Mouse (Mus musculus) hindbrain, embryonic 11.5 days (tissue): ENCODE data around the gene Mrpl45. TPM values are rescaled to one million over a fixed set of nuclear protein-coding genes. Genes with fewer than 3 reads are reported as not detected.

Source experiments
- ATAC-seq: fragments of 200-750 bp; cut with Nextera tagmentation; 2 replicates; pipeline ENCODE4 v1.8.0; 2017; ENCODE audit warnings: mild to moderate bottlenecking, moderate TSS enrichment, moderate library complexity; ENCODE audit not compliant: low FRiP score
- DNase-seq: peaks from one replicate; pipeline ENCODE4 v3.0.0-alpha.2; 2015; ENCODE audit warnings: low spot score
- H3K27ac ChIP-seq: fragments of 300-500 bp; sonication (generic); 2 replicates; pipeline ENCODE4 v1.5.1; 2014; ENCODE audit warnings: mild to moderate bottlenecking, low read depth, low read length
- H3K27me3 ChIP-seq: fragments of 300-500 bp; sonication (generic); 2 replicates; pipeline ENCODE4 v1.6.1; 2014; ENCODE audit warnings: mild to moderate bottlenecking, low read length, moderate library complexity, mixed read lengths; ENCODE audit not compliant: control insufficient read depth, insufficient read depth
- H3K36me3 ChIP-seq: fragments of 300-500 bp; sonication (generic); 2 replicates; pipeline ENCODE4 v1.6.1; 2014; ENCODE audit warnings: mild to moderate bottlenecking, low read length, moderate library complexity, mixed read lengths; ENCODE audit not compliant: control insufficient read depth, insufficient read depth
- H3K4me1 ChIP-seq: fragments of 300-500 bp; sonication (generic); replicated peaks from 2 replicates; pipeline ENCODE4 v1.6.1; 2014; ENCODE audit warnings: low read length, mixed read lengths; ENCODE audit not compliant: control insufficient read depth, insufficient read depth
- H3K4me2 ChIP-seq: fragments of 300-500 bp; sonication (generic); replicated peaks from 2 replicates; pipeline ENCODE4 v1.6.1; 2014; ENCODE audit warnings: mild to moderate bottlenecking, low read depth, low read length
- H3K4me3 ChIP-seq: fragments of 300-500 bp; sonication (generic); 2 replicates; pipeline ENCODE4 v1.5.1; 2014; ENCODE audit warnings: low read depth, low read length
- H3K9ac ChIP-seq: fragments of 300-500 bp; sonication (generic); 2 replicates; pipeline ENCODE4 v1.6.1; 2014; ENCODE audit warnings: low read depth, low read length
- H3K9me3 ChIP-seq: fragments of 300-500 bp; sonication (generic); 2 replicates; pipeline ENCODE4 v1.6.1; 2016; ENCODE audit warnings: low read length; ENCODE audit not compliant: control insufficient read depth
- WGBS: fragments of 180-500 bp; shearing (Covaris S2); extraction: QIAGEN DNeasy Blood & Tissue Kit; methylation state at CpG from one replicate; pipeline ENCODE4 v1.1.7; 2014; 5-methylcytosine and 5-hydroxymethylcytosine counted together
- polyA plus RNA-seq: library from polyadenylated mRNA; unstranded; fragments of >200 nt; fragmentation: Nextera tagmentation; extraction: Ambion mirVana; gene quantifications from 2 replicates; pipeline ENCODE4 v1.2.1, GENCODE M21; 2014

Mrpl45 gene
- polyA plus RNA-seq, 1 experiment from 2014 or later: 51.4 TPM

DNA sequence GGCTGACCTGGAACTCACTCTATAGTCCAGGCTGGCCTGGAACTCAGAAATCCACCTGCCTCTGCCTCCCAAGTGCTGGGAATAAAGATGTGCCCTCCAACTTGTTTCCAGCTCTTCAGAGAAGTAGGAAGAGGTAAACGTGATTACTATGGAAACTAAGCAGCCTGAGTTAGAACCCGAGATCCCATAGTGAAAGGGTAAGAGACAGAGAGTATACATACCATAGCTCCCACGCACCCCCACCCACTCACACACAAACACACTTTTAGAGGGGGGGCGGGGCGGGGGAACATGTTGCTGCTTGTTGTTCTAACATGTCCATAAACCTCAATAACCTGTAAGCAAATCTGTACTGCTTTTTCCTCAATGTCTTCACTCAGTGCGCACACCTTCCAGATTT is 37.1 kb upstream of the Mrpl45 start:
- Histone ChIP-seq H3K27me3 (no peaks in the 10 kb centered on the region), H3K4me2 (peak overlapping the region; percentile 48), H3K9me3 (no peaks in the 10 kb centered on the region), H3K27ac (no peak overlapping the region), H3K4me3 (peak overlapping the region; percentile 99), H3K4me1 (peaks cover 5% of the 10 kb centered on the region), H3K9ac (peak overlapping the region; percentile 99), H3K36me3 (no peaks in the 10 kb centered on the region)
- no peak for DNase-seq
- 79% methylated on average over 6 of the region's 6 CpGs for WGBS
- no peak for ATAC-seq

DNA sequence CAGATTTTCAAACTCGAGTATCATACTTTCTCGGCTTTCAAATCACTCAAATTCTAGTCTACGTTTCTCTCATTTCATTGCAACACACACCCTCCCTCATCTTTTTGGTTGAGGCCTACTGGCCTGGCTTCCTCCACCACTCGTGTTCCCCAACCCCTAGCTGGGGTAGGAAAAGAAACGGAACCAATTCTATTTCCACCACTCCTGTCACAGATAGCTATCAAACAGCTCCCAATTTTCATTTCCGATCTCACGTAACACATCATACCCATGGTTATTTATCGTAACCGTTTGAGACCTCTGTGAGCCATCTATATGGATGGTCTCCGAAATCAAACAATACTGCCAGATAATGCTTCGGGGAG is 36.5 kb upstream of the Mrpl45 start:
- no peaks in the 10 kb centered on the region for H3K9me3 ChIP-seq
- peak overlapping the region; percentile 99 for H3K4me3 ChIP-seq
- peaks cover 5% of the 10 kb centered on the region for H3K4me1 ChIP-seq
- peak overlapping the region; percentile 99 for H3K9ac ChIP-seq
- H3K4me2 ChIP-seq: peak overlapping the region; percentile 48
- 26% methylated on average over 11 of the region's 11 CpGs for WGBS
- DNase-seq (no peak), ATAC-seq (no peak)
- H3K36me3 ChIP-seq: no peaks in the 10 kb centered on the region
- H3K27me3 ChIP-seq: no peaks in the 10 kb centered on the region
- H3K27ac ChIP-seq: peak overlapping the region; percentile 99; the same call in 1 of the 2 replicates

DNA sequence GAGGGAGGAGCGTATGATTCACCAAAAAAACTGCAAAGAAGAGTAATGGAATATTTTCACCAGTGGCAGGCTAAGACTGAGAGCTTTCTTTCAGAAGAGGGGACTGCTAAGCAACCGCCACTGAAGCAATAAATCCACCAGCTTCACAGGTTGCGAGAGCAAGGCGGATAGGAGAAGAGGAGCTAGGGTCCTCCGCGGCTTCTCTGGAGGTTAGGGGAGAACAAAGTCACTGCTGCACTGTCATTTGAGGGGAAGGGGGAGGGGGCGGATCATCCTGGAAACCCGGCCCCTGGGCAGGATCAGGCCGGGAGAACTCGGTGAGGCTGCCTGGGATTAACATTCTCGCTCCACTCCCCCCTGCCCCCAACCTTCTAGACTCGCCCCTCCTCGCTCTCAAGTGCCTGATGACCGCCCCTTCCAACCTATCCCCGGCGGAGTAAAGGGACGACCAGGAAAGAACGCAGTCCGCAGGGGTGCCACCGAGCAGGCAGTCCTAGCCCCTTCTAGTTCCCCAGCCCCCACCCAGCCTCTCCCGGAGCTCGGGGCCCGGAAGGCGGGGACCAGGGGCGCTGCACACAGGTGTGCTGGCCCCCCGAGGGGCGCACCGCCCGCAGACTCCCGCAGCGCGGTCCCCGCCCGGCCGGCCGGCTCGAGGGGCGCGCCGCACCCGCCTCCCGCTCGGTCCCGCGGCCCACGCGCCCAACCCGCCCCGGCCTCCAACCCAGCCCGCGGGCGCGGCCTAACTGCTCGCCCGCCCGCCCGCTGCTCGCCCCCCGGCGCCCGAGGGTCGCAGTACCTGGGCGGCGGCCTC is 35.9 kb upstream of the Mrpl45 start:
- peak; percentile 84 for DNase-seq
- WGBS: under 1% methylated on average over 37 of the region's 64 CpGs
- peaks cover 5% of the 10 kb centered on the region for H3K4me1 ChIP-seq
- H3K4me3 ChIP-seq: peak overlapping the region; percentile 99
- H3K27me3 ChIP-seq: no peaks in the 10 kb centered on the region
- peak overlapping the region; percentile 99 for H3K27ac ChIP-seq
- H3K9ac ChIP-seq: peak overlapping the region; percentile 99
- peak; percentile 89 for ATAC-seq
- no peaks in the 10 kb centered on the region for H3K36me3 ChIP-seq
- H3K9me3 ChIP-seq: no peaks in the 10 kb centered on the region
- H3K4me2 ChIP-seq: peak overlapping the region; percentile 48

DNA sequence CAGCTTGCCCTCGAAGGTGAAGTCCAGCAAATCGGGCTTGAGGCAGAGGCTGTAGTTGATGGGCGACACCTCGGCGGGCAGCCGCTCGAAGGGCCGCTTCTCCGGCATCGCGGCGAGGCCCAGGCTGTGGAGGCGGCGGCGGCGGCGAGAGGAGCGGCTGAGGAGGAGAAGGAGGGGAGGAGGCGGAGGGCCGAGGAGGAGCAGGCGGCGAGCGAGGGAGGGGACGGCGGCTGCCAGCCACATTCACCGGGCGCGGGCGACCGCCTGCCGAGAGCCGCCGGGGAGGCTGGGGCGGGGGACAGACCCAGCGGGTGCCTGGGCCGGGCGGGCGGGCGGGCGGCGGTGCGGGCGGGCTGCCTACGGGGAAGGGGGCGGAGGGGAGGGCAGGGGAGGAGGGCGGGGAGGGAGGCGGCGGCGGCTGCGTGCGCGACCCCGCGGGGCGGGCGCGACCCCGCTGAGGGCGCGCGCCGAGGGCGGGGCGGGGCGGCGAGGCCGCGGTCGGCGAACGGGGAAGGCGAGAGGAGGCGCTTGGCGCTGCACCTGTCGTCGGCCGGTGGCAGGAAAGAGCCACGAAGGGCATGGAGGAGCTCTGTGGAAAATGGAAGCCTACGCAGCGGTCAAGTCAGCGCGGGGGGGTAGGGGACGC is 35.2 kb upstream of the Mrpl45 start, which contains the start of gene Npepps:
Gene Npepps, minus strand, starts transcription at position 423 of the 646 bp plus-strand sequence.
- ATAC-seq (peak; percentile 63), DNase-seq (peak; percentile 85)
- peak within 1 kb of the TSS; percentile 99 for H3K9ac ChIP-seq
- H3K4me1 ChIP-seq: peaks cover 5% of the 10 kb centered on the region
- H3K36me3 ChIP-seq: no peaks in the 10 kb centered on the region
- 2% methylated on average over 31 of the region's 83 CpGs for WGBS
- peak within 1 kb of the TSS; percentile 99 for H3K27ac ChIP-seq
- H3K27me3 ChIP-seq: no peaks in the 10 kb centered on the region
- H3K4me2 ChIP-seq: peak within 1 kb of the TSS; percentile 48
- H3K9me3 ChIP-seq: no peaks in the 10 kb centered on the region
- H3K4me3 ChIP-seq: peak within 1 kb of the TSS; percentile 99

DNA sequence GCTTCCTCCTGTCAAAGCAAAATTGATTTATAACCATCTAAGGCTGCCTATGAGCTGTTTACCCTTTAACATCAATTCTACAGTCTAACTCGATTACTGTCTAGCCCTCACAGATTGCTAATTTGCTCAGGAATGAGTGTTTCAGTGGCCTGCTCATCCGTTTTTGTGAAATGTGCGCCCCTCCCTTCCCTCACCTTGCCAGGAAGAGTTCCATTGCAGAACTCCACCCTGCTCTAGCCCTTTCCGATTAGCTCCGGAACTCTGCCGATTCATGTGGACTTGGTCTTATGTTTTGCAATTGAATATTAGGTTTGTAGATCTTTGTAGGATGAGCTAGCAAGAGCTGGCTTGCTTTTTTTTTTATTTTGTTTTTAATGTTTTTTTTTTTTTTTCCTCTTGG is 33.3 kb upstream of the Mrpl45 start:
- ATAC-seq: no peak
- no peak overlapping the region for H3K4me3 ChIP-seq
- no peaks in the 10 kb centered on the region for H3K27me3 ChIP-seq
- H3K9ac ChIP-seq: no peak overlapping the region
- no peak for DNase-seq
- H3K36me3 ChIP-seq: no peaks in the 10 kb centered on the region
- 88% methylated on average over 6 of the region's 6 CpGs for WGBS
- no peak overlapping the region for H3K4me2 ChIP-seq
- H3K4me1 ChIP-seq: peaks cover 5% of the 10 kb centered on the region
- H3K27ac ChIP-seq: no peak overlapping the region
- H3K9me3 ChIP-seq: no peaks in the 10 kb centered on the region

DNA sequence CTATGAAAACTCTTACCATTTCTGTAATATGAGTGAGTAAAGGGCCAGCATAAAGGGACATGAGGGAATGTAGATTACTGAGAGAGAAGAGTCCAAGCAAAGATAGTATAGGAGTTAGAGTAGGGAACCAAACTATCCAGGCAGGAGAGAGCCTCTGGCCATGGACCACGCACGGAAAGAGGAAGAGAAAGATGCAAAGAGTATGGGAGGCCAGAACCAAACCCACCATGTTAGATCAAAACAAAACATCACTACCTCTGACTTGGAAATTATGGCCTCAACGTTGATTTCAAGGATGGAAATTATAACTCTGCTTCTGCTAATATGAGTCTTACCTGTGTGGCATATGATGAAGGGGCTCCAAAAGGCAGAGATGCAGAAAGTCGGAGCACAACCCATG is 30.7 kb upstream of the Mrpl45 start:
- DNase-seq: no peak
- no peak overlapping the region for H3K9ac ChIP-seq
- H3K36me3 ChIP-seq: no peaks in the 10 kb centered on the region
- H3K4me1 ChIP-seq: no peaks in the 10 kb centered on the region
- no peak overlapping the region for H3K4me2 ChIP-seq
- H3K9me3 ChIP-seq: no peaks in the 10 kb centered on the region
- H3K4me3 ChIP-seq: no peak overlapping the region
- no peak for ATAC-seq
- no peak overlapping the region for H3K27ac ChIP-seq
- WGBS: 74% methylated on average over 4 of the region's 4 CpGs
- no peaks in the 10 kb centered on the region for H3K27me3 ChIP-seq

DNA sequence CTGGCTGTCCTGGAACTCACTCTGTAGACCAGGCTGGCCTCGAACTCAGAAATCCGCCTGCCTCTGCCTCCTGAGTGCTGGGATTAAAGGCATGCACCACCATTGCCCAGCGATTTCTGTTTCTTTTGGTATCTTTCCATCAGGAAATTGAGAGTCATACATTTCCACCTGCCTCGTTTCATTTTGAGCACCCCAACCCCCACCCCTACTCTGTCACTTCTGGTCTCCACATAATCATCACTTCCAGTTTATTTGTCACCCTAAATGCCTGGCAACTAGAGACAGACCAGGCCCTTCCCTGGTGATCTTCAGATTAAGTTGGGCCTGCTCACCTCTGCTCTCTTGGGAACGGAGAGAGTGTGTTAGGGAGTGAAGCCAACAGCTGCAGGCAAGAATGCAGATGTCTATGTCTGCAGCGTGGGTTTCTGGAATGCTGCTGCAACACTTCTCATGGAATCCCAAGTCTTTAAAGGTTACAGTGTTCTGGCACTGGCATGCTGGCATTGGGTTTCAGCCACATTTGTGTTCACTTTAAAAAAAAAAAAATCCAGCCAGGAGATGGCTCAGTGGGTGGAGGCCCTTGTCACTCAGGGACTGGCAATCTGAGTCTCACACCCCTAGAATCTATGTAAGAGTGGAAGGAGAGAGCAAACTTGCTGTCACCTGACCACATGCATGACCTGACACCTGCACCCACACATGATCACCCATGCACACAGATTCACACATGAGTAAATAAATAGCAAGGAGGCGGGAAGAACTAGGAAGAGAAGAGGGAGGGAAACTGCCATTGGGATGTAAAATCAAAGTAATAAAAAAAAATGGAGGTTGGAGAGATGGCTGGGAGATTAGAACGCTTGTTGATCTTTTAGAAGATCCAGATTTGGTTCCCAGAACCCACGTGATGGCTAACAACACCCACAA is 29.4 kb upstream of the Mrpl45 start:
- H3K36me3 ChIP-seq: no peaks in the 10 kb centered on the region
- no peak overlapping the region for H3K4me3 ChIP-seq
- H3K9me3 ChIP-seq: no peaks in the 10 kb centered on the region
- H3K27ac ChIP-seq: no peak overlapping the region
- 84% methylated on average over 9 of the region's 9 CpGs for WGBS
- ATAC-seq (no peak), DNase-seq (no peak)
- H3K4me1 ChIP-seq: no peaks in the 10 kb centered on the region
- no peaks in the 10 kb centered on the region for H3K27me3 ChIP-seq
- no peak overlapping the region for H3K4me2 ChIP-seq
- H3K9ac ChIP-seq: no peak overlapping the region

DNA sequence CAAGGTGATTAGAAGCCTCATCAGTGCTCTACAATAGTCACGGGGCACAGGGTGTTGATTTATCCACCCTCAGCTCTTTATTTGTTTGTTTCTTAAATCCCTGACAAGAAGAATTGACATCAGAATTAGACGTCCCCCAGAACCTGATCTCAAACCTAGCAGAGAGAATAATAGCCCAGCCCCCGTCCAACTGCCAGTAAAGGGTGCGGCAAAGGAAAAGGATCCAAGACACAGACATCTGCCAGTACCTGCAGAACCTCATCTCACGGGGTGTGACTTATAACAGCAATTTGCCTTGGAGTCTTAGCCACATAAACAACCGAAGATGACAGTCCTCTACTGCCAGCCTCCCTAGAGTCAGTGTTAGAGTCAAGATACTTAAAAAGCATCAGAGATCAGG is 28.5 kb upstream of the Mrpl45 start:
- H3K27me3 ChIP-seq: no peaks in the 10 kb centered on the region
- no peaks in the 10 kb centered on the region for H3K36me3 ChIP-seq
- no peak overlapping the region for H3K27ac ChIP-seq
- no peak for DNase-seq
- no peak overlapping the region for H3K4me3 ChIP-seq
- H3K9me3 ChIP-seq: no peaks in the 10 kb centered on the region
- no peak overlapping the region for H3K4me2 ChIP-seq
- H3K9ac ChIP-seq: no peak overlapping the region
- ATAC-seq: no peak
- no peaks in the 10 kb centered on the region for H3K4me1 ChIP-seq
- WGBS: 61% methylated on average over 6 of the region's 6 CpGs
